Mouse (Mus musculus) testis, adult 2 months (tissue): Measurements from ENCODE around the gene Pigk. TPM values are rescaled to one million over a fixed set of nuclear protein-coding genes. Genes with fewer than 3 reads are reported as not detected.

Experiments
- H3K27ac ChIP-seq: fragments of 200-500 bp; 2 replicates; pipeline ENCODE4 v1.5.1; 2012; ENCODE audit warnings: low read depth, low read length; ENCODE audit not compliant: control insufficient read depth, insufficient read depth
- H3K27me3 ChIP-seq: fragments of 200-500 bp; 2 replicates; pipeline ENCODE4 v1.6.1; 2012; ENCODE audit warnings: mild to moderate bottlenecking, low read length, moderate library complexity; ENCODE audit not compliant: control insufficient read depth, insufficient read depth
- H3K36me3 ChIP-seq: fragments of 200-500 bp; 2 replicates; pipeline ENCODE4 v1.6.1; 2012; ENCODE audit warnings: mild to moderate bottlenecking, low read length; ENCODE audit not compliant: control insufficient read depth, insufficient read depth
- H3K4me1 ChIP-seq: fragments of 200-500 bp; 2 replicates; pipeline ENCODE4 v1.6.1; 2012; ENCODE audit warnings: low read length; ENCODE audit not compliant: control insufficient read depth, insufficient read depth
- H3K4me3 ChIP-seq: fragments of 200-500 bp; 2 replicates; pipeline ENCODE4 v1.5.1; 2012; ENCODE audit warnings: low read depth, mild to moderate bottlenecking, low read length, moderate library complexity, mixed read lengths; ENCODE audit not compliant: control insufficient read depth
- CTCF ChIP-seq: fragments of 200-500 bp; IDR thresholded peaks from 2 replicates; pipeline ENCODE4 v1.5.1; 2012; ENCODE audit warnings: low read depth, mild to moderate bottlenecking, inconsistent platforms, low read length, moderate library complexity; ENCODE audit not compliant: control insufficient read depth, insufficient read depth, insufficient replicate concordance
- POLR2A ChIP-seq: fragments of 200-500 bp; IDR thresholded peaks from 2 replicates; pipeline ENCODE4 v1.6.1; 2012; ENCODE audit warnings: low read depth, mild to moderate bottlenecking, inconsistent platforms, low read length, moderate library complexity; ENCODE audit not compliant: control insufficient read depth
- polyA plus RNA-seq: library from polyadenylated mRNA; depleted of rRNA; stranded (reverse); fragments of >200 nt; gene quantifications from 2 replicates; pipeline ENCODE4 v1.2.3, GENCODE M21; 2012

Pigk gene
- polyA plus RNA-seq, 1 experiment: 34.6 TPM

DNA sequence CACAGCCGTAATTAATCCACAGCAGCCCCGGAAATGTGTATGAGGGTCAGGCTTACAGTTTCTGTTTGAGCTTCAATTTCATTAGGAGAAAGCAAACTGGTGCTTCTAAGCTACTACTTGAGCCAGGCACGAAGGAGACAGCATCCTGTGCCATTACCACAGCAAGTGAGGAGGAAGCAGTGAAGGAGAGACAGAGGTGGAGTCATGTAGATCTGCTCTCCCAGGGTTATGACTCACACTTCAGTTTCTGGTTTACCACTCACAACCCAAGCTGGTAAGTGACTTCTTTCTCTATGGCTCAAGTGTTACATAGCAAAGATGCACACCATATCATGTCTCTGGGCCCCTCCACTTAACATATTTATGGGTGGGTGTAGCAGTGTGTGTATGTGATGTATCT, 206.5 kb downstream of the Pigk start:
- H3K36me3 ChIP-seq: no peaks in the 10 kb centered on the region
- no peaks in the 10 kb centered on the region for H3K27me3 ChIP-seq
- TF ChIP-seq POLR2A (no peak), CTCF (no peak)
- H3K27ac ChIP-seq: no peak overlapping the region
- no peaks in the 10 kb centered on the region for H3K4me1 ChIP-seq
- H3K4me3 ChIP-seq: no peak overlapping the region

DNA sequence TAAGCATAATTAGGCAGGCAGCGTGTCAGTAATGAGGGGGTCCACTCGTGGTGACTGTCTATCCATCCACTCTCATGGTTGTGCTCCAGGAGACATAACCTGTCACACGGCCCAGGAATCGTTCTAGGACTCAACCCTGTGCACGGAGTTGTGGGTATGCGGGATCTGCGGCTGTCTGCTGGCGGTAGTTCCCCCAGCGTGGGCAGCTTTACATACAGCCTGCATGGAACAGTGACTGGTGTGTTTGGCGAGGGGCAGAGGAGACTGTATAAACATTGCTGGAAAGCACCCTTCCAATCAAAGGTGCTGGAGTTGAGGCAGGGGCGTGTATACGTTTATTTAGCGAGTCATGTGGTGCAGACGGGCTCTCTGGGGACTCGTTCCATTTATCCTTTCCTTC, 209.6 kb downstream of the Pigk start:
- TF ChIP-seq CTCF (no peak), POLR2A (no peak)
- Histone ChIP-seq H3K4me3 (no peak overlapping the region), H3K27me3 (no peaks in the 10 kb centered on the region), H3K27ac (no peak overlapping the region), H3K4me1 (no peaks in the 10 kb centered on the region), H3K36me3 (no peaks in the 10 kb centered on the region)

DNA sequence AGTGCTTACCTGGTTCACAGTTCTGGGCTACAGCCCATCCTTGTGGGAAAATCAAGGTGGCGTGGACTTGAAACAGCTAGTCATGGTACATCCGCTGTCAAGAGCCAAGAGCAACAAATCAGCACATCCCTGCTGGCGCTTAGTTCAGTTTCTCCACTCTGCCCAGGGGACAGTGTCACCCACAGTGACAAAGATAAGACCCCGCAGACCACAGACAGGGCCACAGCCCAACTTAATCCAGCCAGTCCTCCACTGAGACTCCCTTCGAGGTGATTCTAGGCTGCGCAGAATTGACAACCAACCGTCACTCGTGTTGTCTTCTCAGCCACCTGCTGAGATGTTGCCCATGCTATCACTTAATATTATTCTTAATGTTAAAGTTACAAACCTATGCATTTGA, 211.5 kb downstream of the Pigk start:
- TF ChIP-seq POLR2A (no peak), CTCF (no peak)
- Histone ChIP-seq H3K27ac (no peak overlapping the region), H3K36me3 (no peaks in the 10 kb centered on the region), H3K27me3 (no peaks in the 10 kb centered on the region), H3K4me1 (peaks cover 6% of the 10 kb centered on the region), H3K4me3 (no peak overlapping the region)

DNA sequence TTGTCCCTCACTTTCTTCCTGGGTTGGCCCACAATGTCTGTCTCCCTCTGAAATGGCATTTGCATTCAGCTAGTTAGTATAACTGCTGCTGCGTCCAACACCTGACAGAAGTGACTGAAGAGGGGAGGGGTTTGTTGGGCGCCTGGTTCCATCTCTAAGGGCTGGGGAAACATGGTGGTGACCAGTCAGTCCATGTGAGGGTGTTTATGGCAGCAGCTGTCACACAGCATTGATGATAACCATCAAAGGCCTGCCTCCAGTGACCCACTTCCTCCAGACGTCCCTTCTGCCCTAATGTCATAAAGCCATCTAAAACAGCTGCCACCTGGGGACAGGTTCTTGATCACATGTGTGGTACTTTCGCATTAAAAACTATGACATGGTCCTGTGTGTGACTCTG, 212.3 kb downstream of the Pigk start:
- no peak for TF ChIP-seq CTCF
- no peak for TF ChIP-seq POLR2A
- H3K4me1 ChIP-seq: peaks cover 8% of the 10 kb centered on the region
- no peaks in the 10 kb centered on the region for H3K27me3 ChIP-seq
- no peak overlapping the region for H3K4me3 ChIP-seq
- no peaks in the 10 kb centered on the region for H3K36me3 ChIP-seq
- no peak overlapping the region for H3K27ac ChIP-seq

DNA sequence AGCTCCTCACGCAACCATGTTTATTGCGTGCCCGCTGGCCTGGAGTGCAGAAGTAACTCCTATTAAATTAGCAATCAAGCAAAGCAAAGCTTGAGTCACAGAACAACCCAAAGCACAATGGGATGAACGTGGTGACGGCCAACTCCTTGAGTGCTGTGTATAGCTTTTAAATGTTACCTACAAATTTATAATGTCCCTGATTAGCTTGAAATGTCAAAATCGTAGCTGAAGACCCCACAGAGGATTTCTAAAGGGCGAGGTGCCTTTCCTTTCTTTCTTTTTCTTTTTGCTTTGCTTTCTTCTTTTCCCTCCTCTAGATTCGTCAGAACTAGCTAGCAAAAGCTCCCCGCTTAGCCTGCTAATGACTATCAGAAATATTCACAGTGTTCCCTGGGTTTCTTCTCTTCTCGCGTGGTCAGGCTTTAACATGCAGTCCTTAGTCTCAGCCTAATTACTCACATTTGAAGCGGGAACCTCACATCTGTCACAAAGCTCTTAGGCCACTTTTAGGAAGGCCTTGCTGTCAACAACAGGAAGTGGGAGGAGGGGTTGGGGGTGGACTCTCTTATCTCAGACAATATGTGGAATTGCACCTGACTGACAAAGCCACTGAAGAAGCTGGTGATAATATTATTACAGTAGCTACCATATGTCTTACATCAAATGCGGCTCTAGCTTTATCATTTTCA, 214.5 kb downstream of the Pigk start:
- H3K4me3 ChIP-seq: no peak overlapping the region
- peaks cover 8% of the 10 kb centered on the region for H3K4me1 ChIP-seq
- H3K27me3 ChIP-seq: no peaks in the 10 kb centered on the region
- H3K27ac ChIP-seq: no peak overlapping the region
- no peaks in the 10 kb centered on the region for H3K36me3 ChIP-seq
- TF ChIP-seq CTCF (no peak), POLR2A (no peak)

DNA sequence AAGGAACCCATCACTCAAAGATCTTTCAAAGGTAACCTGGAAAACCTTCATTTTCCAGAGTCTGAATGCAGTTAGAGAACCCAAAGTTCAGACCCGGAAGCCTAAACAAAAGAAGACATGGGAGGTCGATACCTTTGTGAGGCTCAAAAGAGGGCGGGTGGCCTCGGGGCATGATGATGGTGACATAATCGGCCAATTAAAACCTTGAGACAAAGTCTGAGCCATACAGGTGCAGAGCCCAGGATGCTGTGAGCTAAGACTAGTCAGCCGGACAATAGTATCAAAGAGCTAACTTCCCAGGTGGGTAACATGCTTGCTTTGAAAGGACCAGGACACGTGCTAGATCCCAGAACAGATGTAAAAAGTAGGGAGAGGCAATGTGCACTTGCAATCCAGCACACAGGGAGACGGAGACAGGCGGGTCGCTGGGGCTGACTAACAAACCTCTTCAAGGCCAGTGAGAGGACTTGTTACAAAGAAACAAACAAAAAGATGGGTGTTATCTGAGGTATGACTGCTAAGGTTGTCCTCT, 215.4 kb downstream of the Pigk start:
- H3K36me3 ChIP-seq: no peaks in the 10 kb centered on the region
- H3K4me3 ChIP-seq: peak overlapping the region; percentile 0; the same call in 1 of the 2 replicates
- H3K4me1 ChIP-seq: peaks cover 8% of the 10 kb centered on the region
- no peak for TF ChIP-seq POLR2A
- TF ChIP-seq CTCF: no peak
- H3K27me3 ChIP-seq: no peaks in the 10 kb centered on the region
- H3K27ac ChIP-seq: no peak overlapping the region

DNA sequence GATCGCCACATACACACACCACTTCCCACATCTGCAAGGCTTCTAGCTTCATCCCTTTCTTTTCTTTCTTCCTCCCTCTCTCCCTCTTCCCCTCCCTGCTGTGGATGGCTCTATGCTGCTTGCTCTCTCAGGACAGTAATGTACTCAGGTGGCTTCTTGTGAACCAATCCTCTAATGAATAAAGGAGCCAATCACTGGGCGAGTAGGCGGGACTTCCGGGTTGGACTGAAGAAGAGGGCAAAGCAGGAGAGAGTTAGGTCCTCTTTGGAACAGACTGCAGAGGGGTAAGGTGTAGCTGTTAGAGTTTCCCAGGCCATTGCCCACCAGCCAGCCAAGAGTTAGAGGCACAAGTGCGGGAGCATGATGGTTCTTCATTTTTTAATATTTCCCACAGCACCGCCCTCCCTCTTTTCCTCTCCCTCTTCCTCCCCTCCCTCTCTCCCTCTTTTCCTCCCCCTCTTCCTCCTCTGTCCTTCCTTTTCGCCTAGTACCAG, 215.9 kb downstream of the Pigk start:
- Histone ChIP-seq H3K36me3 (no peaks in the 10 kb centered on the region), H3K27ac (no peak overlapping the region), H3K27me3 (no peaks in the 10 kb centered on the region), H3K4me1 (peaks cover 8% of the 10 kb centered on the region), H3K4me3 (peak overlapping the region; percentile 11)
- TF ChIP-seq CTCF (no peak), POLR2A (no peak)
